9 mouse cellular contexts compared by ENCODE assay signal in genomic region chr3:87970184-87970938, GRCm38 (mm10). TPM values are rescaled to one million over a fixed set of nuclear protein-coding genes. Genes with fewer than 3 reads are reported as not detected.
DNase-seq lines count a peak whose midpoint lies in the region; ATAC-seq and TF ChIP-seq lines count a peak whose summit lies in the region.
"Had no signal": no experiment of that assay in that cellular context is flagged by ENCODE, and none has a peak within 500 bp of the region (broad histone marks: within the 10 kb centered on the region; RNA-seq: fewer than 3 reads in every experiment).

No protein-coding gene starts in this region.

- 5% methylated on average over 21 of the region's 21 CpGs for WGBS in bone marrow, adult 2 months
- WGBS in forebrain, embryonic 15.5 days = under 1% methylated on average over 21 of the region's 21 CpGs
- WGBS in liver, embryonic 11.5 days = 2% methylated on average over 21 of the region's 21 CpGs
- 1% methylated on average over 21 of the region's 21 CpGs for WGBS in midbrain, postnatal 0 days

- H3K27me3 ChIP-seq in testis, adult 2 months (ENCODE audit: control insufficient read depth, insufficient read depth, low read length) = no peaks in the 10 kb centered on the region
- H3K27me3 ChIP-seq in forebrain, embryonic 15.5 days = no peaks in the 10 kb centered on the region
- peaks cover 39% of the 10 kb centered on the region for H3K27me3 ChIP-seq in liver, embryonic 11.5 days (replicated peaks; ENCODE audit: control insufficient read depth, insufficient read depth, low read length)
- 0 out of 2 replicates have a peak, but pooled peaks cover 11% of the 10 kb centered on the region for H3K27me3 ChIP-seq in midbrain, postnatal 0 days (ENCODE audit: insufficient read depth, low read length)

- H3K36me3 ChIP-seq in testis, adult 2 months (ENCODE audit: control insufficient read depth, insufficient read depth, low read length) = no peaks in the 10 kb centered on the region
- H3K36me3 ChIP-seq in forebrain, embryonic 15.5 days = no peaks in the 10 kb centered on the region
- no peaks in the 10 kb centered on the region for H3K36me3 ChIP-seq in liver, embryonic 11.5 days (ENCODE audit: control insufficient read depth, insufficient read depth, low read length)
- H3K36me3 ChIP-seq in midbrain, postnatal 0 days (ENCODE audit: insufficient read depth, low read length) = no peaks in the 10 kb centered on the region

- no peak for TF ChIP-seq POLR2A in testis, adult 2 months (IDR thresholded peaks at IDR 0.05; ENCODE audit: control insufficient read depth, low read depth, low read length)
- no peak for TF ChIP-seq POLR2A in bone marrow, adult 2 months (IDR thresholded peaks at IDR 0.05; ENCODE audit: borderline replicate concordance, control insufficient read depth, low read depth, low read length)

- peaks cover 11% of the 10 kb centered on the region for H3K4me1 ChIP-seq in testis, adult 2 months (ENCODE audit: control insufficient read depth, insufficient read depth, low read length)
- no peaks in the 10 kb centered on the region for H3K4me1 ChIP-seq in bone marrow, adult 2 months (ENCODE audit: control insufficient read depth, insufficient read depth, low read length)
- H3K4me1 ChIP-seq in forebrain, embryonic 15.5 days = peaks cover 47% of the 10 kb centered on the region
- H3K4me1 ChIP-seq in liver, embryonic 11.5 days (replicated peaks; ENCODE audit: control insufficient read depth, insufficient read depth, low read length) = peaks cover 25% of the 10 kb centered on the region
- 0 out of 2 replicates have a peak, but pooled peaks cover 3% of the 10 kb centered on the region for H3K4me1 ChIP-seq in midbrain, postnatal 0 days (ENCODE audit: insufficient read depth, low read length)

- ATAC-seq in forebrain, embryonic 15.5 days (replicated peaks) = 0 out of 2 replicates have a peak, but pooled peaks have one; percentile 6
- peak; percentile 67 for ATAC-seq in inflammation-experienced regulatory T-cells, adult 6 months
- 0 out of 2 replicates have a peak, but pooled peaks have one; percentile 34 for ATAC-seq in liver, embryonic 11.5 days (replicated peaks; ENCODE audit: low FRiP score)
- ATAC-seq in midbrain, postnatal 0 days (ENCODE audit: low FRiP score) = no peak
- ATAC-seq in erythroblast, adult 5-6 weeks (replicated peaks; ENCODE audit: low FRiP score, poor library complexity, severe bottlenecking) = no peak

- H3K27ac ChIP-seq in testis, adult 2 months (ENCODE audit: control insufficient read depth, insufficient read depth, low read depth, low read length) = no peak overlapping the region
- no peak overlapping the region for H3K27ac ChIP-seq in bone marrow, adult 2 months (ENCODE audit: control insufficient read depth, insufficient read depth, low read depth, low read length, poor library complexity)
- H3K27ac ChIP-seq in forebrain, embryonic 15.5 days (replicated peaks) = peak overlapping the region; percentile 72
- H3K27ac ChIP-seq in liver, embryonic 11.5 days (ENCODE audit: low read depth, low read length) = no peak overlapping the region
- H3K27ac ChIP-seq in midbrain, postnatal 0 days (ENCODE audit: low read depth, low read length) = no peak overlapping the region

- DNase-seq in testis, postnatal 14 days (ENCODE audit: low spot score) = no peak
- peak; percentile 63 for DNase-seq in liver, embryonic 11.5 days (ENCODE audit: low spot score)
- peak; percentile 69 for DNase-seq in midbrain, postnatal 0 days (ENCODE audit: low spot score)

- peak overlapping the region; percentile 96 for H3K4me2 ChIP-seq in forebrain, embryonic 15.5 days (replicated peaks)
- peak overlapping the region; percentile 77 for H3K4me2 ChIP-seq in liver, embryonic 11.5 days
- H3K4me2 ChIP-seq in midbrain, postnatal 0 days (ENCODE audit: low read depth, low read length, poor library complexity, severe bottlenecking) = peak overlapping the region; percentile 92

- H3K4me3 ChIP-seq in testis, adult 2 months (ENCODE audit: control insufficient read depth, low read depth, low read length) = peak overlapping the region; percentile 74
- H3K4me3 ChIP-seq in bone marrow, adult 2 months (replicated peaks; ENCODE audit: control insufficient read depth, low read depth, low read length) = no peak overlapping the region
- peak overlapping the region; percentile 68 for H3K4me3 ChIP-seq in forebrain, embryonic 15.5 days
- H3K4me3 ChIP-seq in liver, embryonic 11.5 days (ENCODE audit: low read depth, low read length) = peak overlapping the region; percentile 55
- H3K4me3 ChIP-seq in midbrain, postnatal 0 days (ENCODE audit: low read depth, low read length) = peak overlapping the region; percentile 48

- no peaks in the 10 kb centered on the region for H3K9me3 ChIP-seq in forebrain, embryonic 15.5 days
- H3K9me3 ChIP-seq in liver, embryonic 11.5 days (ENCODE audit: control insufficient read depth, low read length) = no peaks in the 10 kb centered on the region
- no peaks in the 10 kb centered on the region for H3K9me3 ChIP-seq in midbrain, postnatal 0 days (ENCODE audit: low read length)

- H3K9ac ChIP-seq in forebrain, embryonic 15.5 days (replicated peaks) = peak overlapping the region; percentile 74
- H3K9ac ChIP-seq in liver, embryonic 11.5 days (ENCODE audit: low read depth, low read length) = no peak overlapping the region
- H3K9ac ChIP-seq in midbrain, postnatal 0 days (replicated peaks; ENCODE audit: low read length, poor library complexity, severe bottlenecking) = no peak overlapping the region

- no peak for TF ChIP-seq CTCF in testis, adult 2 months (IDR thresholded peaks at IDR 0.05; ENCODE audit: control insufficient read depth, insufficient read depth, insufficient replicate concordance, low read depth, low read length)
- TF ChIP-seq CTCF in bone marrow, adult 2 months (IDR thresholded peaks at IDR 0.05; ENCODE audit: control insufficient read depth, insufficient read depth, low read length) = 0 out of 2 replicates have a peak, but pooled peaks have one; percentile 11
- peak; percentile 85 for TF ChIP-seq CTCF in midbrain, postnatal 0 days (IDR thresholded peaks at IDR 0.05)

RNA-seq across cellular contexts. Expression of gene Nes, which starts 0.5 kb away (rescaled TPM):
- polyA plus RNA-seq in testis, adult 2 months (2012; rRNA removed) = 0.26 and 0.51 TPM in 2 replicates
- polyA plus RNA-seq in bone marrow, adult 2 months (2011; ENCODE audit: insufficient read depth, insufficient read length, low replicate concordance, missing spikeins) = 0.41 and 0.67 TPM in 2 replicates
- 50.0 and 56.7 TPM in 2 replicates for polyA plus RNA-seq in forebrain, embryonic 15.5 days (2015; fragmentation: Nextera tagmentation; extraction: Ambion mirVana)
- not detected for polyA plus RNA-seq in inflammation-experienced regulatory T-cells, adult 6 months (2017; shearing (Covaris generic))
- polyA plus RNA-seq in liver, embryonic 11.5 days (2014; fragmentation: Nextera tagmentation; extraction: Ambion mirVana) = 4.9 and 5.8 TPM in 2 replicates
- 22.4 and 37.1 TPM in 2 replicates for total RNA-seq in midbrain, postnatal 0 days (2014; rRNA removed)
- 8.2 and 8.8 TPM in 2 replicates for polyA plus RNA-seq in midbrain, postnatal 0 days (2015; fragmentation: Nextera tagmentation; extraction: Ambion mirVana)
- total RNA-seq in erythroblast, adult 5-6 weeks (2015; ENCODE audit: low replicate concordance) = not detected in 2 replicates
- total RNA-seq in erythroblast, adult 5-6 weeks (2017; ENCODE audit: low replicate concordance) = 0.42 TPM in 1 of 2 replicates, not detected in the other

RNA-seq across cellular contexts. Expression of gene Crabp2, which starts 21.9 kb away (rescaled TPM):
- polyA plus RNA-seq in testis, adult 2 months (2012; rRNA removed) = 0.26 and 2.0 TPM in 2 replicates
- polyA plus RNA-seq in bone marrow, adult 2 months (2011; ENCODE audit: insufficient read depth, insufficient read length, low replicate concordance, missing spikeins) = 3.3 TPM in 1 of 2 replicates, not detected in the other
- polyA plus RNA-seq in forebrain, embryonic 15.5 days (2015; fragmentation: Nextera tagmentation; extraction: Ambion mirVana) = 14.9 and 18.4 TPM in 2 replicates
- polyA plus RNA-seq in inflammation-experienced regulatory T-cells, adult 6 months (2017; shearing (Covaris generic)) = not detected
- 24.9 and 29.9 TPM in 2 replicates for polyA plus RNA-seq in liver, embryonic 11.5 days (2014; fragmentation: Nextera tagmentation; extraction: Ambion mirVana)
- total RNA-seq in midbrain, postnatal 0 days (2014; rRNA removed) = 19.2 and 27.1 TPM in 2 replicates
- 49.0 and 50.8 TPM in 2 replicates for polyA plus RNA-seq in midbrain, postnatal 0 days (2015; fragmentation: Nextera tagmentation; extraction: Ambion mirVana)
- total RNA-seq in erythroblast, adult 5-6 weeks (2015; ENCODE audit: low replicate concordance) = not detected in 2 replicates
- not detected in 2 replicates for total RNA-seq in erythroblast, adult 5-6 weeks (2017; ENCODE audit: low replicate concordance)
- polyA plus RNA-seq: large intestine, adult 2 months had no signal

RNA-seq across cellular contexts. Expression of gene Bcan, which starts 29.7 kb away (rescaled TPM):
- 0.13 and 0.23 TPM in 2 replicates for polyA plus RNA-seq in testis, adult 2 months (2012; rRNA removed)
- polyA plus RNA-seq in bone marrow, adult 2 months (2011; ENCODE audit: insufficient read depth, insufficient read length, low replicate concordance, missing spikeins) = 0.95 TPM in 1 of 2 replicates, not detected in the other
- 26.6 and 27.2 TPM in 2 replicates for polyA plus RNA-seq in forebrain, embryonic 15.5 days (2015; fragmentation: Nextera tagmentation; extraction: Ambion mirVana)
- polyA plus RNA-seq in inflammation-experienced regulatory T-cells, adult 6 months (2017; shearing (Covaris generic)) = not detected
- 0.08 TPM in 1 of 2 replicates, not detected in the other for polyA plus RNA-seq in liver, embryonic 11.5 days (2014; fragmentation: Nextera tagmentation; extraction: Ambion mirVana)
- 248 and 284 TPM in 2 replicates for total RNA-seq in midbrain, postnatal 0 days (2014; rRNA removed)
- polyA plus RNA-seq in midbrain, postnatal 0 days (2015; fragmentation: Nextera tagmentation; extraction: Ambion mirVana) = 180 and 212 TPM in 2 replicates
- total RNA-seq in erythroblast, adult 5-6 weeks (2015; ENCODE audit: low replicate concordance) = not detected in 2 replicates
- not detected in 2 replicates for total RNA-seq in erythroblast, adult 5-6 weeks (2017; ENCODE audit: low replicate concordance)

RNA-seq across cellular contexts. Expression of gene Rrnad1, which starts 39.8 kb away (rescaled TPM):
- 22.2 and 24.4 TPM in 2 replicates for polyA plus RNA-seq in testis, adult 2 months (2012; rRNA removed)
- polyA plus RNA-seq in bone marrow, adult 2 months (2011; ENCODE audit: insufficient read depth, insufficient read length, low replicate concordance, missing spikeins) = 16.2 and 27.7 TPM in 2 replicates
- polyA plus RNA-seq in forebrain, embryonic 15.5 days (2015; fragmentation: Nextera tagmentation; extraction: Ambion mirVana) = 20.1 and 20.2 TPM in 2 replicates
- polyA plus RNA-seq in inflammation-experienced regulatory T-cells, adult 6 months (2017; shearing (Covaris generic)) = 10 to 100 TPM; 19.5 to 30.1 (median 28.6) TPM
- 17.5 and 18.8 TPM in 2 replicates for polyA plus RNA-seq in liver, embryonic 11.5 days (2014; fragmentation: Nextera tagmentation; extraction: Ambion mirVana)
- 27.8 and 28.2 TPM in 2 replicates for total RNA-seq in midbrain, postnatal 0 days (2014; rRNA removed)
- 17.6 and 19.1 TPM in 2 replicates for polyA plus RNA-seq in midbrain, postnatal 0 days (2015; fragmentation: Nextera tagmentation; extraction: Ambion mirVana)
- 0.58 and 1.7 TPM in 2 replicates for total RNA-seq in erythroblast, adult 5-6 weeks (2015; ENCODE audit: low replicate concordance)
- 2.4 and 3.2 TPM in 2 replicates for total RNA-seq in erythroblast, adult 5-6 weeks (2017; ENCODE audit: low replicate concordance)

RNA-seq across cellular contexts. Expression of gene Isg20l2, which starts 40.2 kb away (rescaled TPM):
- 59.9 and 60.6 TPM in 2 replicates for polyA plus RNA-seq in testis, adult 2 months (2012; rRNA removed)
- polyA plus RNA-seq in bone marrow, adult 2 months (2011; ENCODE audit: insufficient read depth, insufficient read length, low replicate concordance, missing spikeins) = 16.4 and 18.4 TPM in 2 replicates
- 49.7 and 50.0 TPM in 2 replicates for polyA plus RNA-seq in forebrain, embryonic 15.5 days (2015; fragmentation: Nextera tagmentation; extraction: Ambion mirVana)
- 10 to 100 TPM; 14.2 to 17.9 (median 16.4) TPM for polyA plus RNA-seq in inflammation-experienced regulatory T-cells, adult 6 months (2017; shearing (Covaris generic))
- polyA plus RNA-seq in liver, embryonic 11.5 days (2014; fragmentation: Nextera tagmentation; extraction: Ambion mirVana) = 66.9 and 68.1 TPM in 2 replicates
- 20.5 and 21.0 TPM in 2 replicates for total RNA-seq in midbrain, postnatal 0 days (2014; rRNA removed)
- polyA plus RNA-seq in midbrain, postnatal 0 days (2015; fragmentation: Nextera tagmentation; extraction: Ambion mirVana) = 13.6 and 14.7 TPM in 2 replicates
- 8.6 and 10.7 TPM in 2 replicates for total RNA-seq in erythroblast, adult 5-6 weeks (2015; ENCODE audit: low replicate concordance)
- 5.6 and 11.6 TPM in 2 replicates for total RNA-seq in erythroblast, adult 5-6 weeks (2017; ENCODE audit: low replicate concordance)

Comparison
In these comparisons a context has a peak if more than half of its experiments do, and no peak if none do; other contexts are left out.
1. ATAC-seq: peak in forebrain, embryonic 15.5 days (single experiment), inflammation-experienced regulatory T-cells, adult 6 months (single experiment) and liver, embryonic 11.5 days (single experiment); none in midbrain, postnatal 0 days (single experiment) and erythroblast, adult 5-6 weeks (single experiment).
2. RNA of gene Bcan, which starts 29.7 kb away (polyA plus RNA-seq): 180 to 212 TPM in midbrain, postnatal 0 days and 26.6 to 27.2 TPM in forebrain, embryonic 15.5 days; 0.95 TPM in bone marrow, adult 2 months, 0.13 to 0.23 TPM in testis, adult 2 months, not detected in inflammation-experienced regulatory T-cells, adult 6 months and 0.08 TPM in liver, embryonic 11.5 days; every median in the first group is over 10 times any median in the second.
3. Peak in every context shown above with its lines, with median percentiles within 50 percentile points of each other: H3K4me2 ChIP-seq.